Mouse (Mus musculus) ES-Bruce4 (cell line): ENCODE results near the gene Rasgef1b.

ENCODE experiments used
- CTCF ChIP-seq: IDR thresholded peaks from one replicate; pipeline ENCODE4 v1.8.1; 2011; ENCODE audit warnings: low read depth, low read length
- EP300 ChIP-seq: IDR thresholded peaks from 2 replicates; pipeline ENCODE4 v1.6.1; 2011; ENCODE audit warnings: low read depth, low read length; ENCODE audit not compliant: insufficient read depth
- POLR2A ChIP-seq: IDR thresholded peaks from one replicate; pipeline ENCODE4 v1.8.1; 2011; ENCODE audit warnings: low read length; ENCODE audit not compliant: insufficient read depth

GRCm38 (mm10) chr5:99701811-99702210, 27.1 kb downstream of the Rasgef1b start:
- TF ChIP-seq CTCF (no peak), POLR2A (no peak), EP300 (no peak)
